Mouse (Mus musculus): ENCODE measurements around the gene Zfp616. TPM values are rescaled to one million over a fixed set of nuclear protein-coding genes. Genes with fewer than 3 reads are reported as not detected.

The Zfp616 gene
- polyA plus RNA-seq (2017; shearing (Covaris generic)): under 1 TPM in 1 of 2 experiments, not detected in 1; 0.21 TPM

GRCm38 (mm10) chr11:74069655-74070054 is at the start of gene Zfp616:
Gene Zfp616, plus strand, starts transcription at chr11:74069955.

GRCm38 (mm10) chr11:74056451-74056850 is 13.3 kb upstream of the Zfp616 start, which contains the start of the genes Olfr139 and Olfr399:
Gene Olfr139, minus strand, starts transcription at chr11:74056551.
Gene Olfr399, minus strand, starts transcription at chr11:74056615.

GRCm38 (mm10) chr11:74113412-74113811 is 43.7 kb downstream of the Zfp616 start, which contains the start of gene Olfr401:
Gene Olfr401, plus strand, starts transcription at chr11:74113712.

Other genes starting within 250 kb of the Zfp616 start
- under 1 TPM; 0.11 to 0.22 TPM for gene Olfr393, start 218.5 kb upstream of the Zfp616 start, polyA plus RNA-seq (2017; shearing (Covaris generic))
- gene Olfr394, start 179.2 kb upstream of the Zfp616 start, polyA plus RNA-seq (2017; shearing (Covaris generic)): not detected
- gene Olfr395, start 160.7 kb upstream of the Zfp616 start, polyA plus RNA-seq (2017; shearing (Covaris generic)): not detected
- 1 to 10 TPM in 1 of 2 experiments, under 1 TPM in 1; 0.96 to 1.5 TPM for gene Olfr23, start 133.3 kb upstream of the Zfp616 start, polyA plus RNA-seq (2017; shearing (Covaris generic))
- not detected for gene Olfr397, start 109.1 kb upstream of the Zfp616 start, polyA plus RNA-seq (2017; shearing (Covaris generic))
- under 1 TPM; 0.28 to 0.37 TPM for gene Olfr398, start 79.5 kb upstream of the Zfp616 start, polyA plus RNA-seq (2017; shearing (Covaris generic))
- gene Olfr139, start 13.4 kb upstream of the Zfp616 start, polyA plus RNA-seq (2017; shearing (Covaris generic)): not detected
- gene Olfr399, start 13.3 kb upstream of the Zfp616 start, polyA plus RNA-seq (2017; shearing (Covaris generic)): not detected
- gene Olfr401, start 43.8 kb downstream of the Zfp616 start, polyA plus RNA-seq (2017; shearing (Covaris generic)): not detected
- not detected for gene Olfr402, start 83.6 kb downstream of the Zfp616 start, polyA plus RNA-seq (2017; shearing (Covaris generic))
- not detected for gene Olfr403, start 116.3 kb downstream of the Zfp616 start, polyA plus RNA-seq (2017; shearing (Covaris generic))
- 1 to 10 TPM in 1 of 2 experiments, under 1 TPM in 1; 0.23 to 3.4 TPM for gene Olfr43, start 141.4 kb downstream of the Zfp616 start, polyA plus RNA-seq (2017; shearing (Covaris generic))
- under 1 TPM in 1 of 2 experiments, not detected in 1; 0.64 TPM for gene Olfr406, start 189.9 kb downstream of the Zfp616 start, polyA plus RNA-seq (2017; shearing (Covaris generic))
- gene Olfr59, start 213.8 kb downstream of the Zfp616 start, polyA plus RNA-seq (2017; shearing (Covaris generic)): under 1 TPM; 0.10 to 0.28 TPM

Data from inflammation-experienced regulatory T-cells (primary cell).